Mouse (Mus musculus): Measurements from ENCODE around the gene Polr2g.

DNA sequence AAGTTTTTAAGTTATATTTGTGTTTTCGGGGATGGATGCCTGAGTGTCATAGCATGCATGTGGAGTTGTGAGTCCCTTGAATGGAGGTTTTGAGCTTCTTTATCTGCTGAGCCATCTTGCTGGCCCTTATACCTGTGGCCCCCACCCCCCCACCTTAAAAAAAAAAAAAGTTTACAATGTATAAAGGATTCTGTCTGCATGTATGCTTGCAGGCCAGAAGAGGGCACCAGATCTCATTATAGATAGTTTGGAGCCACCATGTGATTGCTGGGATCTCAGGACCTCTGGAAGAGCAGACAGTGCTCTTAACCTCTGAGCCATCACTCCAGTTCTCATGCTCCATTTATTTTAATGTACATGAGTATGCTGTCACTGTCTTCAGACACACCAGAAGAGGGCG is 51.0 kb downstream of the Polr2g start:
- TF ChIP-seq MAX (IDR thresholded peaks at IDR 0.05) (no peak), CTCF (IDR thresholded peaks at IDR 0.05; ENCODE audit: control insufficient read depth, insufficient read depth, insufficient read length) (no peak), MYOG (IDR thresholded peaks at IDR 0.05; ENCODE audit: control insufficient read depth, extremely low read depth, insufficient read length) (no peak)

Data from C2C12 (cell line).